Mouse (Mus musculus): ENCODE data around the gene Prkd1. TPM values are rescaled to one million over a fixed set of nuclear protein-coding genes. Genes with fewer than 3 reads are reported as not detected.

The Prkd1 gene
- polyA plus RNA-seq, 1 experiment from 2014 or later = 5.1 TPM

DNA sequence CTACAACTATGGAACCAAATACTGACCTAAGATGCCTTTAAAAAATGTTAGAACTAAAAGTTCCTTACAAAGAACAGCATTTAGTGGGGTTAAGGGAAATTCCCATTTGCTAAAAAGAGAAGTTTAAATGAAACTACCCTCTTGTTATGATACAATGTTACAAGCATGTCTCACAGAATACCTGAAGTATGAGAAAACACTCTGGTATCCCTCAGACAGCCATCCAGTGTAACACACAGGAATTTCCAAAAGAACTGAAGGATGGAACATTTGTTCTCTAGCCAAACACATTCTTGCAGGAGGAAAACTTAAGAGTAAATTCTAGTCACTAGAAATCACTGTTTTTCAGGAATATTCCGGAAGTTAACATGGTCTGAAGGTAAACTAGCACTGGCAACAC is 33.0 kb downstream of the Prkd1 start:
- Histone ChIP-seq H3K4me1 (replicated peaks; ENCODE audit: control insufficient read depth, insufficient read depth, low read length) (no peaks in the 10 kb centered on the region), H3K36me3 (ENCODE audit: control insufficient read depth, insufficient read depth, low read length) (no peaks in the 10 kb centered on the region), H3K4me3 (ENCODE audit: low read depth, low read length) (no peak overlapping the region), H3K9ac (ENCODE audit: low read depth, low read length) (no peak overlapping the region), H3K4me2 (replicated peaks; ENCODE audit: low read depth, low read length) (no peak overlapping the region), H3K27ac (ENCODE audit: low read depth, low read length) (no peak overlapping the region), H3K27me3 (ENCODE audit: control insufficient read depth, insufficient read depth, low read length) (no peaks in the 10 kb centered on the region), H3K9me3 (ENCODE audit: control insufficient read depth, low read length) (no peaks in the 10 kb centered on the region)
- no peak for DNase-seq (ENCODE audit: low spot score)
- ATAC-seq (ENCODE audit: low FRiP score) = no peak
- 100% methylated on average over 1 of the region's 1 CpGs for WGBS

GRCm38 (mm10) chr12:50614341-50614740 is 34.6 kb downstream of the Prkd1 start:
- H3K4me1 ChIP-seq (replicated peaks; ENCODE audit: control insufficient read depth, insufficient read depth, low read length) = no peaks in the 10 kb centered on the region
- ATAC-seq (ENCODE audit: low FRiP score) = no peak
- WGBS = 65% methylated on average over 6 of the region's 6 CpGs
- no peak overlapping the region for H3K9ac ChIP-seq (ENCODE audit: low read depth, low read length)
- H3K4me2 ChIP-seq (replicated peaks; ENCODE audit: low read depth, low read length) = no peak overlapping the region
- no peaks in the 10 kb centered on the region for H3K36me3 ChIP-seq (ENCODE audit: control insufficient read depth, insufficient read depth, low read length)
- no peak for DNase-seq (ENCODE audit: low spot score)
- H3K27me3 ChIP-seq (ENCODE audit: control insufficient read depth, insufficient read depth, low read length) = no peaks in the 10 kb centered on the region
- H3K4me3 ChIP-seq (ENCODE audit: low read depth, low read length) = no peak overlapping the region
- H3K27ac ChIP-seq (ENCODE audit: low read depth, low read length) = no peak overlapping the region
- H3K9me3 ChIP-seq (ENCODE audit: control insufficient read depth, low read length) = no peaks in the 10 kb centered on the region

DNA sequence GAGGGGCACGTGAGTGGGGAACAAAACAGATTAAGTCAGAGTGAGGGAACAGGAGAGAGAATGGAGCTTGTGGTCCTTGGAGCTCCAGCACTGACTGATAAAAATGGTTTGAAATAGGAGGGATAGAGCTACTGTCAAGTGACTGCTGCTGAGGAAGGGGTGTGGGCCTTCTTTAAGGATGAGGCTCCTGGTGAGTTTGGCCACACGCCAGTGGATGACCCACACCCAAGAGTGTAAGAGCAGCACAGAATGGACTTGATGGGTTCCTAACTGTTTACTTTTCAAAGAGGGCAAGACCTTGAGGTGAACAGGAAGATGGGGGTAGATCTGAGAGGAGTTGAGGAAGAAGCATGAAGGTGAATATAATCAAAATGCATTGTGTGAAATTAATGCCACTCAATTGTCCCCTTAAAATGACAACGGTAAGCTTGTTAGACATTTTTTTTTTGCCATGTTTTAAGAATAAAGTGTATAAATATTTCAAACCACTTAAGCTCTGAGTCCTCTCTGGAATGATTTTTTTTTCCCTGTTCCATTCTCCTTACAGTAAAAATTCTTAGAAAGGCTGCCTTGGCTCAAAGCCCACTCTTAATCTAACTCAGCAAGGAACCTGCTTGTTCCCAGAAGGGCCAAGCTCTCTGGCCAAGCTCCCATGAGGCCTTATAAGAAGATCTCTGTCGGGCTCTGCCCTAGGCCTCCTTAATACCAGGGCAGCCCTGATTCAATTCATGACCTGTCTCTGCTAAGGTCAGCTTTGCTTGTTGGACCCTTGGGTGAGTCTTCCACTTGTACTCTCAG is 42.0 kb downstream of the Prkd1 start:
- ATAC-seq (ENCODE audit: low FRiP score) (no peak), DNase-seq (ENCODE audit: low spot score) (no peak)
- Histone ChIP-seq H3K27ac (ENCODE audit: low read depth, low read length) (no peak overlapping the region), H3K4me2 (replicated peaks; ENCODE audit: low read depth, low read length) (no peak overlapping the region), H3K4me1 (replicated peaks; ENCODE audit: control insufficient read depth, insufficient read depth, low read length) (no peaks in the 10 kb centered on the region), H3K4me3 (ENCODE audit: low read depth, low read length) (no peak overlapping the region), H3K27me3 (ENCODE audit: control insufficient read depth, insufficient read depth, low read length) (no peaks in the 10 kb centered on the region), H3K9me3 (ENCODE audit: control insufficient read depth, low read length) (no peaks in the 10 kb centered on the region), H3K36me3 (ENCODE audit: control insufficient read depth, insufficient read depth, low read length) (no peaks in the 10 kb centered on the region), H3K9ac (ENCODE audit: low read depth, low read length) (no peak overlapping the region)
- 84% methylated on average over 4 of the region's 4 CpGs for WGBS

DNA sequence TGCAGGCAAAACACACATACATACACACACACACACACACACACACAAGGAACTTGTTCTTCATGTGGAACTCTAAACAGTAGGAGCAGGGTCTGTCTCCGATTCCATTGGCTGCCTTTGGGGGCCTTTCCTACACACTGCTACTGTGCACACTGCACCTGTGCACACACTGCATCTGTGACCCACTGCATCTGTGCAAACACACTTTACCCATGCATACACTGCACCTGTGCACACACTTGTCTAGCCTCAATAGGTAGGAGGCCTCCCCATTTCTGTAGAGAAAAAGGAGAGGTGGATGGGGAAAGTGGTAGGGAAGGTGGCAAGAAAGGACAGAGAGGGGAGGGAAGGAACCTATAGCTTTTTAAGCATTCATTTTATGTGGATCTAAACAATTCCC is 49.5 kb downstream of the Prkd1 start:
- ATAC-seq (ENCODE audit: low FRiP score) = no peak
- no peak overlapping the region for H3K27ac ChIP-seq (ENCODE audit: low read depth, low read length)

DNA sequence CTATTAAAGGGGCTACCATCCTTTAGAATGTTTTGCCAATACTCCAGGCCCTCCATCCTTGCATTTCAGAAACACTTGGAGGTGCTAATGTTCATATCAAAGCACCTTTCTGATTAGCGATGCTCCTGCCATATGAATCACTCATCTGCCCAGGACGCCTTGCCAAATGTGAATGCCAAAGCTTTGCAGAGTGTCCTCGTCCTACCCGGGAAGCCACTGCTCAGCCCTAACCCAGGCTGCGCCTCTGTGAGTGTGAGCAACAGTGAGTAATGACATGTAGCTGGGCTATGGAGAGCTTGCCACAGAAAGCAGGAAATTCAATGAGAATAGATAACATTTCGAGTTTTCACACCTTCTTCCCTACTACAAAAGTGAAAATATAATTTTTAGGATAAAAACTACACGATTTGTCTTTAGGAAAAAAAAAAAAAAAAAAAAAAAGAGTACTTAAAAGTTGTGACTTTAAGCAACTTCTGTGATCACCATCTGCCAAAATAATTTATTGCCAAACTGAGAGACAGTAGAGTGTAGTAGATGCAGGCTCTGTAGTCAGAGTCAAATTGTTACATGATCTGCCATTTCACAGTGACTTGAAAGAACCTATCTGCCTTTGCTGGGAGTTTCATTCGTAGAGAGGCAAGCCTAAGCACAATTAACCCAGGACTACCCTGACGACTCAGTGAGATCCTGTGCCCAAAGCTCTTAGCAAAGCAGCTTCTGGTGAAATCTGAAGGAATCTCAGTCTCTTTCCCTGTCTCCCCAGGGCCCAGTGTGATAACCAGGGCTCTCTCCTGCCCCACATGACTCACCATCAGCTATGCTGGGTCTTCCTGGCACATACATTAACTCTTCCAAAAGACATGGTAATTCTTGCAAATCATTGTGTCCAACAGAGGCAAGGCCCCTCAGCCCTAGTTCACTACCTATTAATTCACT is 50.6 kb downstream of the Prkd1 start:
- no peak for ATAC-seq (ENCODE audit: low FRiP score)

More for the DNA sequence above, 49.5 kb downstream of the Prkd1 start:
- 95% methylated on average over 1 of the region's 1 CpGs for WGBS
- Histone ChIP-seq H3K4me3 (ENCODE audit: low read depth, low read length) (no peak overlapping the region), H3K9ac (ENCODE audit: low read depth, low read length) (no peak overlapping the region), H3K27me3 (ENCODE audit: control insufficient read depth, insufficient read depth, low read length) (no peaks in the 10 kb centered on the region), H3K9me3 (ENCODE audit: control insufficient read depth, low read length) (no peaks in the 10 kb centered on the region), H3K4me1 (replicated peaks; ENCODE audit: control insufficient read depth, insufficient read depth, low read length) (no peaks in the 10 kb centered on the region), H3K4me2 (replicated peaks; ENCODE audit: low read depth, low read length) (no peak overlapping the region), H3K36me3 (ENCODE audit: control insufficient read depth, insufficient read depth, low read length) (no peaks in the 10 kb centered on the region)
- no peak for DNase-seq (ENCODE audit: low spot score)

DNA sequence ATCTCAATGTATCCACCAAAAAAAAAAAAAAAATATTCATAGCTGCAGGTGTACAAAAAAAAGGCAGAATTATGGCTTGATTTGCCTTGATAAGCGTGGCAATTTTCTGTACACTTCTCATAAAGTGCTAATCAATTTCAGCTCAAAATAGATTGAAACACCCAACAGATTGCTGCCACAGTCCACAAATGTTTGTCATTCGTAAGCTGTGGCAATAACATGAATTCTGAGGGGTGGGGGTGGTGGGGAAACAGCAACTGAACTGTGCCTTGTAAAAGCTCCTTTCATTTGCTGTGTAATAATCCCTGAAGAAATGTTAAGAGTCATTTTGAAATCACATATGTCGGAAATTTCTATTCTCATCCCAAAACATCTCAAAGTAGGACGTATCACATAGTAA is 51.4 kb downstream of the Prkd1 start:
- Histone ChIP-seq H3K4me2 (replicated peaks; ENCODE audit: low read depth, low read length) (no peak overlapping the region), H3K4me3 (ENCODE audit: low read depth, low read length) (no peak overlapping the region), H3K27me3 (ENCODE audit: control insufficient read depth, insufficient read depth, low read length) (no peaks in the 10 kb centered on the region), H3K9me3 (ENCODE audit: control insufficient read depth, low read length) (no peaks in the 10 kb centered on the region), H3K27ac (ENCODE audit: low read depth, low read length) (no peak overlapping the region), H3K36me3 (ENCODE audit: control insufficient read depth, insufficient read depth, low read length) (no peaks in the 10 kb centered on the region), H3K9ac (ENCODE audit: low read depth, low read length) (no peak overlapping the region), H3K4me1 (replicated peaks; ENCODE audit: control insufficient read depth, insufficient read depth, low read length) (no peaks in the 10 kb centered on the region)
- DNase-seq (ENCODE audit: low spot score) (no peak), ATAC-seq (ENCODE audit: low FRiP score) (no peak)
- 89% methylated on average over 4 of the region's 4 CpGs for WGBS

More for the DNA sequence above, 50.6 kb downstream of the Prkd1 start:
- Histone ChIP-seq H3K9me3 (ENCODE audit: control insufficient read depth, low read length) (no peaks in the 10 kb centered on the region), H3K27me3 (ENCODE audit: control insufficient read depth, insufficient read depth, low read length) (no peaks in the 10 kb centered on the region), H3K4me1 (replicated peaks; ENCODE audit: control insufficient read depth, insufficient read depth, low read length) (no peaks in the 10 kb centered on the region), H3K36me3 (ENCODE audit: control insufficient read depth, insufficient read depth, low read length) (no peaks in the 10 kb centered on the region), H3K9ac (ENCODE audit: low read depth, low read length) (no peak overlapping the region), H3K4me2 (replicated peaks; ENCODE audit: low read depth, low read length) (no peak overlapping the region), H3K27ac (ENCODE audit: low read depth, low read length) (no peak overlapping the region), H3K4me3 (ENCODE audit: low read depth, low read length) (no peak overlapping the region)
- no peak for DNase-seq (ENCODE audit: low spot score)
- 80% methylated on average over 9 of the region's 9 CpGs for WGBS

GRCm38 (mm10) chr12:50595777-50596176 is 53.1 kb downstream of the Prkd1 start:
- H3K36me3 ChIP-seq (ENCODE audit: control insufficient read depth, insufficient read depth, low read length) = no peaks in the 10 kb centered on the region
- DNase-seq (ENCODE audit: low spot score) (no peak), ATAC-seq (ENCODE audit: low FRiP score) (no peak)
- H3K4me2 ChIP-seq (replicated peaks; ENCODE audit: low read depth, low read length) = no peak overlapping the region
- no peak overlapping the region for H3K4me3 ChIP-seq (ENCODE audit: low read depth, low read length)
- no peak overlapping the region for H3K27ac ChIP-seq (ENCODE audit: low read depth, low read length)
- no peaks in the 10 kb centered on the region for H3K4me1 ChIP-seq (replicated peaks; ENCODE audit: control insufficient read depth, insufficient read depth, low read length)
- WGBS = 89% methylated on average over 5 of the region's 5 CpGs
- H3K9me3 ChIP-seq (ENCODE audit: control insufficient read depth, low read length) = no peaks in the 10 kb centered on the region
- no peaks in the 10 kb centered on the region for H3K27me3 ChIP-seq (ENCODE audit: control insufficient read depth, insufficient read depth, low read length)
- H3K9ac ChIP-seq (ENCODE audit: low read depth, low read length) = no peak overlapping the region

DNA sequence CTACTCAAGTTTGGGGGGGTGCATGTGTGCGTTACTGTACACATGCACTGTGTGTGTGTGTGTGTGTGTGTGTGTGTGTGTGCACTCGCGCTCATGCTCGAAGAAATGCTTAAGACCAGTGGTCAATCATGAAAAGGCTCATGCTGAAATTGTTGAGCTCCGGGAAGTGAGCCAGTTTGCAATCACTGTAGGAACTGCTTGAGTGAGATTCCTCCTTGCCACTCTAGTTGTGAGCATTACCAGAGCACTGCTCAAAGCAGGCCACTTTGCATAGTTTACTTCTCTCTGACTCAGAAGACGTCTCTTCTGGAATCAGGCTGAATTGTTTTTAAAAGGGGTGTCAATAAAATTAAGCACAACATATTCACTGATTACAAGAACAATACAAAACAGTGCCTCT is 54.4 kb downstream of the Prkd1 start:
- no peaks in the 10 kb centered on the region for H3K27me3 ChIP-seq (ENCODE audit: control insufficient read depth, insufficient read depth, low read length)
- no peaks in the 10 kb centered on the region for H3K36me3 ChIP-seq (ENCODE audit: control insufficient read depth, insufficient read depth, low read length)
- H3K4me1 ChIP-seq (replicated peaks; ENCODE audit: control insufficient read depth, insufficient read depth, low read length) = no peaks in the 10 kb centered on the region
- H3K9ac ChIP-seq (ENCODE audit: low read depth, low read length) = no peak overlapping the region
- ATAC-seq (ENCODE audit: low FRiP score) (no peak), DNase-seq (ENCODE audit: low spot score) (no peak)
- no peak overlapping the region for H3K4me3 ChIP-seq (ENCODE audit: low read depth, low read length)
- no peaks in the 10 kb centered on the region for H3K9me3 ChIP-seq (ENCODE audit: control insufficient read depth, low read length)
- no peak overlapping the region for H3K27ac ChIP-seq (ENCODE audit: low read depth, low read length)
- 86% methylated on average over 6 of the region's 6 CpGs for WGBS
- H3K4me2 ChIP-seq (replicated peaks; ENCODE audit: low read depth, low read length) = no peak overlapping the region
